Mouse (Mus musculus): ENCODE data around the gene Zfp839. TPM values are rescaled to one million over a fixed set of nuclear protein-coding genes. Genes with fewer than 3 reads are reported as not detected.

Gene Zfp839
- polyA plus RNA-seq, 2 experiments, result 0.62 to 1.9 TPM

DNA sequence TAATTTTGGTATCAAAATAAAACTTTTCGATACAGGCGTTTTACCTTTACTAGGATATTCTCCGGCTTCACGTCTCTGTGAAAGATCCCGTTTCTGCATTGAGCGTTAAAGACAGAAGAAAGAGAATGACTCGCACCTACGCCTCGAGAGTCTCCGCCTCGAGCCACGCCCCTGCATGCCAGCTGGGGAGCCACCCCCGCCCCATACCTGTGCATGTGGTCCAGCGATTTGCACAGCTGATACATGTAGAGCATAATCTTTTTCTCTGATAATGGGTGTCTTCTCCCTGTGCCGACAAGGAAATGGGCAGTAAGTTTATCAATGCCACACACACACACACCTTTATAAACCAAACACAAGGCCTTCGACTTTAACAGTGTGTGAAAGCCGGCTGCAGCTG is 35.1 kb upstream of the Zfp839 start:
- H3K27me3 ChIP-seq (ENCODE audit: control insufficient read depth, insufficient read depth, low read length), result no peaks in the 10 kb centered on the region
- ATAC-seq (ENCODE audit: insufficient read depth), result no peak

DNA sequence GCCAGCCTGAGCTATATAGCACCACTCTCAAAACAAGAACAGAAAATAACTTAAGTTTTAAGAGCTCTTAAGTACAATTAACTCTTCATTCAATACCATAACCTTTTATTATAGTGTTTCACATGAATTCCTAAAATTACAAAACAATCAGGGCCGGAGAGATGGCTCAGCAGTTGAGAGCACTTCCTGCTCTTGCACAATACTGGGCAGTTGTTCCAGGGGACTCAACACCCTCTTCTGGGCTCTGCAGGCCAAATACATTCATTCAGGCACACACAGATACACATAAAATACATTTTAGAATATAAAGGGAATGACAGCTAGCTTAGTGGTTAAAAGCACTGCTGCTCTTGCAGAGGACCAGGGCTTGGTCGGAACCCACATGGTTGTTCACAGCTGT is 33.2 kb upstream of the Zfp839 start:
- no peak overlapping the region for H3K27ac ChIP-seq
- no peak for ATAC-seq (ENCODE audit: insufficient read depth)

More for the DNA sequence above, 35.1 kb upstream of the Zfp839 start:
- H3K9ac ChIP-seq (replicated peaks), result no peak overlapping the region
- H3K4me2 ChIP-seq (ENCODE audit: low read depth), result no peak overlapping the region
- no peak overlapping the region for H3K4me3 ChIP-seq (ENCODE audit: insufficient read depth in 1 of 2, low read depth in 2 of 2, low read length in 2 of 2)
- H3K36me3 ChIP-seq (replicated peaks; ENCODE audit: control insufficient read depth, insufficient read depth, low read depth), result no peaks in the 10 kb centered on the region
- DNase-seq (ENCODE audit: low read depth in 3 of 3, low spot score in 3 of 3), result no peak
- WGBS (ENCODE audit: insufficient replicate concordance), result 56% methylated on average over 17 of the region's 17 CpGs
- no peaks in the 10 kb centered on the region for H3K4me1 ChIP-seq (replicated peaks; ENCODE audit: control insufficient read depth in 2 of 2, insufficient read depth in 2 of 2, low read length in 1 of 2)
- H3K27ac ChIP-seq, result no peak overlapping the region
- H3K9me3 ChIP-seq (ENCODE audit: control insufficient read depth, low read length), result no peaks in the 10 kb centered on the region
- no peak for TF ChIP-seq CTCF (IDR thresholded peaks at IDR 0.05; ENCODE audit: low read depth)
- TF ChIP-seq EP300 (IDR thresholded peaks at IDR 0.05; ENCODE audit: low read depth), result no peak

DNA sequence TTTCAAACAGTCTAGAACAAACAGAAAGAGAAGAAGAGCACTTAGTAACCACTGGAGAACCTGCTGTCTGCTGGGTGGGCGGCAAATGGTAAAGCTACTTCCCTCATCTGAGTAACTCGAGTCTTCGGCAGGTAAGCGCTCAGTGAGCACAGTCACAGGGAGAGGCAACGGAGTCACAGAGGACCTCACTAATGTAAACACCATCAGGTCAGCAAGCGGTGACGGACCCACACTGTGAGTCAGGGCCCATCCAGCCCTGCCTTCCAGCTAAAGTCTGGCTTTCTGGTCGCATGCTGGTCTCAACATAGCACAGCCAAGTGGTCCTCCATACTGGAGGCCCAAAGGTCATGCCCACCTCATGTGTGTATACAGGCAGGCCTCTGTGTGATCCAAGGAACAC is 30.7 kb upstream of the Zfp839 start:
- no peaks in the 10 kb centered on the region for H3K9me3 ChIP-seq (ENCODE audit: control insufficient read depth, low read length)
- DNase-seq (ENCODE audit: low read depth in 3 of 3, low spot score in 3 of 3) (no peak), ATAC-seq (ENCODE audit: insufficient read depth) (no peak)
- no peak overlapping the region for H3K4me3 ChIP-seq (ENCODE audit: insufficient read depth in 1 of 2, low read depth in 2 of 2, low read length in 2 of 2)
- no peaks in the 10 kb centered on the region for H3K4me1 ChIP-seq (replicated peaks; ENCODE audit: control insufficient read depth in 2 of 2, insufficient read depth in 2 of 2, low read length in 1 of 2)
- 73% methylated on average over 8 of the region's 8 CpGs for WGBS (ENCODE audit: insufficient replicate concordance)
- no peak overlapping the region for H3K4me2 ChIP-seq (ENCODE audit: low read depth)
- no peaks in the 10 kb centered on the region for H3K36me3 ChIP-seq (replicated peaks; ENCODE audit: control insufficient read depth, insufficient read depth, low read depth)
- no peaks in the 10 kb centered on the region for H3K27me3 ChIP-seq (ENCODE audit: control insufficient read depth, insufficient read depth, low read length)
- TF ChIP-seq EP300 (IDR thresholded peaks at IDR 0.05; ENCODE audit: low read depth), result no peak
- H3K9ac ChIP-seq (replicated peaks), result no peak overlapping the region
- no peak overlapping the region for H3K27ac ChIP-seq

More for the DNA sequence above, 33.2 kb upstream of the Zfp839 start:
- WGBS (ENCODE audit: insufficient replicate concordance), result 71% methylated on average over 2 of the region's 2 CpGs
- no peak for DNase-seq (ENCODE audit: low read depth in 3 of 3, low spot score in 3 of 3)
- no peaks in the 10 kb centered on the region for H3K36me3 ChIP-seq (replicated peaks; ENCODE audit: control insufficient read depth, insufficient read depth, low read depth)
- no peaks in the 10 kb centered on the region for H3K9me3 ChIP-seq (ENCODE audit: control insufficient read depth, low read length)
- no peaks in the 10 kb centered on the region for H3K4me1 ChIP-seq (replicated peaks; ENCODE audit: control insufficient read depth in 2 of 2, insufficient read depth in 2 of 2, low read length in 1 of 2)
- no peaks in the 10 kb centered on the region for H3K27me3 ChIP-seq (ENCODE audit: control insufficient read depth, insufficient read depth, low read length)
- H3K9ac ChIP-seq (replicated peaks), result no peak overlapping the region
- no peak for TF ChIP-seq CTCF (IDR thresholded peaks at IDR 0.05; ENCODE audit: low read depth)
- no peak for TF ChIP-seq EP300 (IDR thresholded peaks at IDR 0.05; ENCODE audit: low read depth)
- H3K4me2 ChIP-seq (ENCODE audit: low read depth), result no peak overlapping the region
- no peak overlapping the region for H3K4me3 ChIP-seq (ENCODE audit: insufficient read depth in 1 of 2, low read depth in 2 of 2, low read length in 2 of 2)

DNA sequence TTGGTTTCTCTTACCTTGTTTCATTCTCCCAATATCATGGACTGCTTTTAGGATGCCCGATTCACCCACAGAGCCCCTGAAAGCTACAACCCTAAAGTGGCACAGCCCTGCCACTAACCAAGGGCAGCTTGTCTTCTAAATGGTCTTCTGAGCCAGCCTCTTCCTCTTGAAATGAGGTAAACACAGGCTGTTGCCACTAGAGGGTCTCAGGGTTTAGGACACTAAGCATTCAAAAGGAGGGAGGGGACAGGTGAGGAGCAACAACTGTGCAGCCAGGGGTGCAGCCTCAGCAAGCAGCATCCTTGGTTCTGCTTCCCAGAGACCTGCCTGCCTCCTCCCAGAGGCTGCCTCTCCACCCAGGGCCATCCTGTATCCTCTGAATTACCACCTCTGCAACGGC is 28.3 kb upstream of the Zfp839 start:
- Histone ChIP-seq H3K4me1 (replicated peaks; ENCODE audit: control insufficient read depth in 2 of 2, insufficient read depth in 2 of 2, low read length in 1 of 2) (no peaks in the 10 kb centered on the region), H3K4me3 (ENCODE audit: insufficient read depth in 1 of 2, low read depth in 2 of 2, low read length in 2 of 2) (no peak overlapping the region), H3K9ac (replicated peaks) (no peak overlapping the region), H3K36me3 (replicated peaks; ENCODE audit: control insufficient read depth, insufficient read depth, low read depth) (no peaks in the 10 kb centered on the region), H3K27ac (no peak overlapping the region), H3K4me2 (ENCODE audit: low read depth) (no peak overlapping the region), H3K27me3 (ENCODE audit: control insufficient read depth, insufficient read depth, low read length) (no peaks in the 10 kb centered on the region), H3K9me3 (ENCODE audit: control insufficient read depth, low read length) (no peaks in the 10 kb centered on the region)
- 80% methylated on average over 2 of the region's 2 CpGs for WGBS (ENCODE audit: insufficient replicate concordance)
- TF ChIP-seq CTCF (IDR thresholded peaks at IDR 0.05; ENCODE audit: low read depth) (0 out of 2 replicates have a peak, but pooled peaks have one; percentile 12), EP300 (IDR thresholded peaks at IDR 0.05; ENCODE audit: low read depth) (no peak)
- ATAC-seq (ENCODE audit: insufficient read depth) (no peak), DNase-seq (ENCODE audit: low read depth in 3 of 3, low spot score in 3 of 3) (no peak)

DNA sequence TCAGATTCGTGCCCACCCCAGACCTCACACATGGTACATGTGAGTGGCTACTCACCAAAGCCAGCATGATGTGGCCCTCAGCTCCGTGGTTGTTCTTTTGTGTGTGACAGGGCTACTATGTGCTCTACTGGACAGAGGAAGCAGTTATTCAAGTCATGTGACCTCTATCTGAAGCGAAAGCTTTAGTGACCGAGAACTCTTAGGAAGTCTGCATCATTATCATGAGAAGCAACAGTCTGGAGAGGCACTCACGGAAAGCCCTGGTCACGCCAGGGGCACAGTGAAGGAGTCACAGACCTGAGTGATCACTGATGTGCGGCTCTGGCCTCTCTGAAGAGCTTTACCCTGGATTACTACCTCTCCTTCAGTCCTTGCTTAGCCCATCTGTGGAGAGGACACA is 27.7 kb upstream of the Zfp839 start:
- H3K9me3 ChIP-seq (ENCODE audit: control insufficient read depth, low read length), result no peaks in the 10 kb centered on the region
- TF ChIP-seq EP300 (IDR thresholded peaks at IDR 0.05; ENCODE audit: low read depth) (no peak), CTCF (IDR thresholded peaks at IDR 0.05; ENCODE audit: low read depth) (no peak)
- H3K27ac ChIP-seq, result no peak overlapping the region
- ATAC-seq (ENCODE audit: insufficient read depth) (no peak), DNase-seq (ENCODE audit: low read depth in 3 of 3, low spot score in 3 of 3) (no peak)
- H3K4me2 ChIP-seq (ENCODE audit: low read depth), result no peak overlapping the region
- H3K9ac ChIP-seq (replicated peaks), result no peak overlapping the region
- H3K4me3 ChIP-seq (ENCODE audit: insufficient read depth in 1 of 2, low read depth in 2 of 2, low read length in 2 of 2), result no peak overlapping the region
- H3K27me3 ChIP-seq (ENCODE audit: control insufficient read depth, insufficient read depth, low read length), result no peaks in the 10 kb centered on the region
- H3K4me1 ChIP-seq (replicated peaks; ENCODE audit: control insufficient read depth in 2 of 2, insufficient read depth in 2 of 2, low read length in 1 of 2), result no peaks in the 10 kb centered on the region
- 65% methylated on average over 7 of the region's 7 CpGs for WGBS (ENCODE audit: insufficient replicate concordance)
- H3K36me3 ChIP-seq (replicated peaks; ENCODE audit: control insufficient read depth, insufficient read depth, low read depth), result no peaks in the 10 kb centered on the region

All from liver, embryonic 14.5 days (tissue).